Mouse (Mus musculus): Measurements from ENCODE around the gene Cabin1. TPM values are rescaled to one million over a fixed set of nuclear protein-coding genes. Genes with fewer than 3 reads are reported as not detected.

Gene Cabin1
- polyA plus RNA-seq, 1 experiment = 59.3 TPM

- 96% methylated on average over 12 of the region's 12 CpGs for WGBS
- DNase-seq (ENCODE audit: low read depth in 1 of 2, low spot score in 2 of 2) = no peak
- TF ChIP-seq POLR2A (IDR thresholded peaks at IDR 0.05; ENCODE audit: low read depth, low read length) = no peak
- no peak for TF ChIP-seq CTCF (IDR thresholded peaks at IDR 0.05; ENCODE audit: extremely low read depth, insufficient read depth, insufficient read length, insufficient replicate concordance)
- H3K27ac ChIP-seq (ENCODE audit: insufficient read depth, low read length) = no peak overlapping the region
- no peaks in the 10 kb centered on the region for H3K27me3 ChIP-seq (ENCODE audit: control insufficient read depth, insufficient read depth, low read length)
- no peak overlapping the region for H3K4me3 ChIP-seq (ENCODE audit: extremely low read depth, insufficient read depth, insufficient read length)
- H3K36me3 ChIP-seq (ENCODE audit: control insufficient read depth, insufficient read depth, low read length) = peaks cover 39% of the 10 kb centered on the region
- H3K4me1 ChIP-seq (ENCODE audit: control insufficient read depth, insufficient read depth, insufficient read length) = no peaks in the 10 kb centered on the region
These were observed 20.8 kb downstream of the Cabin1 start for GRCm38 (mm10) chr10:75743369-75743768.

- TF ChIP-seq CTCF (IDR thresholded peaks at IDR 0.05; ENCODE audit: extremely low read depth, insufficient read depth, insufficient read length, insufficient replicate concordance) (no peak), POLR2A (IDR thresholded peaks at IDR 0.05; ENCODE audit: low read depth, low read length) (no peak)
- H3K4me3 ChIP-seq (ENCODE audit: extremely low read depth, insufficient read depth, insufficient read length) = no peak overlapping the region
- H3K36me3 ChIP-seq (ENCODE audit: control insufficient read depth, insufficient read depth, low read length) = peaks cover 34% of the 10 kb centered on the region
- H3K27ac ChIP-seq (ENCODE audit: insufficient read depth, low read length) = no peak overlapping the region
- H3K27me3 ChIP-seq (ENCODE audit: control insufficient read depth, insufficient read depth, low read length) = no peaks in the 10 kb centered on the region
- H3K4me1 ChIP-seq (ENCODE audit: control insufficient read depth, insufficient read depth, insufficient read length) = no peaks in the 10 kb centered on the region
- WGBS = 94% methylated on average over 3 of the region's 3 CpGs
- no peak for DNase-seq (ENCODE audit: low read depth in 1 of 2, low spot score in 2 of 2)
These were observed 23.3 kb downstream of the Cabin1 start for GRCm38 (mm10) chr10:75740866-75741265.

GRCm38 (mm10) chr10:75725449-75725848, 38.7 kb downstream of the Cabin1 start:
- Histone ChIP-seq H3K27me3 (ENCODE audit: control insufficient read depth, insufficient read depth, low read length) (no peaks in the 10 kb centered on the region), H3K4me1 (ENCODE audit: control insufficient read depth, insufficient read depth, insufficient read length) (no peaks in the 10 kb centered on the region), H3K4me3 (ENCODE audit: extremely low read depth, insufficient read depth, insufficient read length) (no peak overlapping the region), H3K27ac (ENCODE audit: insufficient read depth, low read length) (no peak overlapping the region), H3K36me3 (ENCODE audit: control insufficient read depth, insufficient read depth, low read length) (peaks cover 47% of the 10 kb centered on the region)
- TF ChIP-seq POLR2A (IDR thresholded peaks at IDR 0.05; ENCODE audit: low read depth, low read length) (no peak), CTCF (IDR thresholded peaks at IDR 0.05; ENCODE audit: extremely low read depth, insufficient read depth, insufficient read length, insufficient replicate concordance) (no peak)
- no peak for DNase-seq (ENCODE audit: low read depth in 1 of 2, low spot score in 2 of 2)
- 97% methylated on average over 7 of the region's 7 CpGs for WGBS

- DNase-seq (ENCODE audit: low read depth in 1 of 2, low spot score in 2 of 2) = no peak
- Histone ChIP-seq H3K4me3 (ENCODE audit: extremely low read depth, insufficient read depth, insufficient read length) (no peak overlapping the region), H3K27me3 (ENCODE audit: control insufficient read depth, insufficient read depth, low read length) (no peaks in the 10 kb centered on the region), H3K27ac (ENCODE audit: insufficient read depth, low read length) (no peak overlapping the region), H3K36me3 (ENCODE audit: control insufficient read depth, insufficient read depth, low read length) (peaks cover 39% of the 10 kb centered on the region), H3K4me1 (ENCODE audit: control insufficient read depth, insufficient read depth, insufficient read length) (no peaks in the 10 kb centered on the region)
- 93% methylated on average over 5 of the region's 5 CpGs for whole genome bisulfite sequencing
- TF ChIP-seq CTCF (IDR thresholded peaks at IDR 0.05; ENCODE audit: extremely low read depth, insufficient read depth, insufficient read length, insufficient replicate concordance) (no peak), POLR2A (IDR thresholded peaks at IDR 0.05; ENCODE audit: low read depth, low read length) (no peak)
These were observed 43.9 kb downstream of the Cabin1 start for GRCm38 (mm10) chr10:75720215-75720614.

GRCm38 (mm10) chr10:75714795-75715194, 49.3 kb downstream of the Cabin1 start:
- 94% methylated on average over 3 of the region's 3 CpGs for WGBS
- H3K36me3 ChIP-seq (ENCODE audit: control insufficient read depth, insufficient read depth, low read length) = peaks cover 23% of the 10 kb centered on the region

GRCm38 (mm10) chr10:75713026-75713425, 51.1 kb downstream of the Cabin1 start:
- Histone ChIP-seq H3K27ac (ENCODE audit: insufficient read depth, low read length) (no peak overlapping the region), H3K27me3 (ENCODE audit: control insufficient read depth, insufficient read depth, low read length) (no peaks in the 10 kb centered on the region), H3K36me3 (ENCODE audit: control insufficient read depth, insufficient read depth, low read length) (peaks cover 24% of the 10 kb centered on the region), H3K4me1 (ENCODE audit: control insufficient read depth, insufficient read depth, insufficient read length) (peaks cover 7% of the 10 kb centered on the region; the same call in 1 of the 2 replicates), H3K4me3 (ENCODE audit: extremely low read depth, insufficient read depth, insufficient read length) (no peak overlapping the region)
- no peak for DNase-seq (ENCODE audit: low read depth in 1 of 2, low spot score in 2 of 2)
- TF ChIP-seq CTCF (IDR thresholded peaks at IDR 0.05; ENCODE audit: extremely low read depth, insufficient read depth, insufficient read length, insufficient replicate concordance) (no peak), POLR2A (IDR thresholded peaks at IDR 0.05; ENCODE audit: low read depth, low read length) (no peak)
- 97% methylated on average over 11 of the region's 11 CpGs for WGBS

More at GRCm38 (mm10) chr10:75714795-75715194, 49.3 kb downstream of the Cabin1 start:
- DNase-seq (ENCODE audit: low read depth in 1 of 2, low spot score in 2 of 2) = no peak
- Histone ChIP-seq H3K27me3 (ENCODE audit: control insufficient read depth, insufficient read depth, low read length) (no peaks in the 10 kb centered on the region), H3K4me3 (ENCODE audit: extremely low read depth, insufficient read depth, insufficient read length) (no peak overlapping the region), H3K4me1 (ENCODE audit: control insufficient read depth, insufficient read depth, insufficient read length) (peaks cover 1% of the 10 kb centered on the region; the same call in 1 of the 2 replicates), H3K27ac (ENCODE audit: insufficient read depth, low read length) (no peak overlapping the region)
- no peak for TF ChIP-seq CTCF (IDR thresholded peaks at IDR 0.05; ENCODE audit: extremely low read depth, insufficient read depth, insufficient read length, insufficient replicate concordance)
- no peak for TF ChIP-seq POLR2A (IDR thresholded peaks at IDR 0.05; ENCODE audit: low read depth, low read length)

GRCm38 (mm10) chr10:75710210-75710609, 53.9 kb downstream of the Cabin1 start:
- peak overlapping the region; percentile 43 for H3K27ac ChIP-seq (ENCODE audit: insufficient read depth, low read length)
- H3K36me3 ChIP-seq (ENCODE audit: control insufficient read depth, insufficient read depth, low read length) = peaks cover 14% of the 10 kb centered on the region
- H3K4me3 ChIP-seq (ENCODE audit: extremely low read depth, insufficient read depth, insufficient read length) = no peak overlapping the region
- DNase-seq (ENCODE audit: low read depth in 1 of 2, low spot score in 2 of 2) = peak; percentile 34 to 42
- WGBS = 58% methylated on average over 2 of the region's 2 CpGs
- no peaks in the 10 kb centered on the region for H3K27me3 ChIP-seq (ENCODE audit: control insufficient read depth, insufficient read depth, low read length)
- no peak for TF ChIP-seq POLR2A (IDR thresholded peaks at IDR 0.05; ENCODE audit: low read depth, low read length)
- no peak for TF ChIP-seq CTCF (IDR thresholded peaks at IDR 0.05; ENCODE audit: extremely low read depth, insufficient read depth, insufficient read length, insufficient replicate concordance)
- H3K4me1 ChIP-seq (ENCODE audit: control insufficient read depth, insufficient read depth, insufficient read length) = peaks cover 7% of the 10 kb centered on the region; the same call in 1 of the 2 replicates

Data from spleen, adult 2 months (tissue).